Mouse (Mus musculus): ENCODE results near the gene Ttll4.

- no peak for TF ChIP-seq CTCF (IDR thresholded peaks at IDR 0.05; ENCODE audit: low read depth, low read length)
- TF ChIP-seq POLR2A (IDR thresholded peaks at IDR 0.05; ENCODE audit: insufficient read depth, low read length): no peak
These were observed 79.3 kb downstream of the Ttll4 start for GRCm38 (mm10) chr1:74740846-74741245.

Data from ES-Bruce4 (cell line).